Mouse (Mus musculus) testis, postnatal 14 days (tissue): ENCODE results near the gene Serpinb6b.
"Not testable (repeated sequence)": the region's sequence is repeated elsewhere in the genome, so short reads cannot be mapped to it uniquely, and the experiment has no call there.

Experiments used
- DNase-seq: peaks from one replicate; pipeline ENCODE4 v3.0.0; 2021; ENCODE audit warnings: low spot score

Gene Serpinb6b

GRCm38 (mm10) chr13:32964989-32965811, at the start of gene Serpinb6b:
Gene Serpinb6b (plus strand): TSS chr13:32965209.
- peak; percentile 15 for DNase-seq

GRCm38 (mm10) chr13:32922622-32923021, 42.4 kb upstream of the Serpinb6b start:
- DNase-seq = no peak

- no peak for DNase-seq
Observed at GRCm38 (mm10) chr13:32924578-32925360, 40.2 kb upstream of the Serpinb6b start.

GRCm38 (mm10) chr13:32926661-32927060, 38.3 kb upstream of the Serpinb6b start:
- no peak for DNase-seq

- no peak for DNase-seq
Observed at GRCm38 (mm10) chr13:32927241-32927640, 37.8 kb upstream of the Serpinb6b start.

GRCm38 (mm10) chr13:32929107-32929750, 35.8 kb upstream of the Serpinb6b start:
- DNase-seq = no peak

GRCm38 (mm10) chr13:32934706-32935381, 30.2 kb upstream of the Serpinb6b start:
- DNase-seq = no peak

- DNase-seq = not testable (repeated sequence)
Observed at GRCm38 (mm10) chr13:32938275-32938674, 26.7 kb upstream of the Serpinb6b start.

GRCm38 (mm10) chr13:32939191-32939590, 25.8 kb upstream of the Serpinb6b start:
- DNase-seq = not testable (repeated sequence)

- DNase-seq = no peak
Observed at GRCm38 (mm10) chr13:32956537-32956936, 8.5 kb upstream of the Serpinb6b start.

- no peak for DNase-seq
Observed at GRCm38 (mm10) chr13:32957917-32958316, 7.1 kb upstream of the Serpinb6b start.

- DNase-seq = peak; percentile 8
Observed at GRCm38 (mm10) chr13:32958521-32958920, 6.5 kb upstream of the Serpinb6b start.

- DNase-seq = no peak
Observed at GRCm38 (mm10) chr13:32963990-32964753, 837 bp upstream of the Serpinb6b start.

- no peak for DNase-seq
Observed at GRCm38 (mm10) chr13:32966116-32966515, 1.1 kb downstream of the Serpinb6b start.

- no peak for DNase-seq
Observed at GRCm38 (mm10) chr13:32967233-32967632, 2.2 kb downstream of the Serpinb6b start.

GRCm38 (mm10) chr13:32968353-32968984, 3.5 kb downstream of the Serpinb6b start:
- no peak for DNase-seq

GRCm38 (mm10) chr13:32968996-32969640, 4.1 kb downstream of the Serpinb6b start:
- DNase-seq = no peak

GRCm38 (mm10) chr13:32969641-32970040, 4.6 kb downstream of the Serpinb6b start:
- no peak for DNase-seq

GRCm38 (mm10) chr13:32970776-32971175, 5.8 kb downstream of the Serpinb6b start:
- DNase-seq = no peak

- DNase-seq = no peak
Observed at GRCm38 (mm10) chr13:32974268-32974667, 9.3 kb downstream of the Serpinb6b start.
